Mouse (Mus musculus) cerebellum, postnatal 36 days (tissue): ENCODE data around the gene Cct5.

ENCODE experiments used
- DNase-seq, 2 experiments: peaks; one replicate each; pipeline ENCODE4 v3.0.0; 2021 to 2022; ENCODE audit warnings: mixed read lengths in 2 of 2

The Cct5 gene

GRCm38 (mm10) chr15:31563577-31564546 is 37.7 kb downstream of the Cct5 start:
- no peak for DNase-seq

GRCm38 (mm10) chr15:31562847-31563246 is 38.8 kb downstream of the Cct5 start:
- no peak for DNase-seq

GRCm38 (mm10) chr15:31561976-31562375 is 39.6 kb downstream of the Cct5 start:
- DNase-seq = no peak

- DNase-seq = no peak
Measured at GRCm38 (mm10) chr15:31561390-31561789, 40.2 kb downstream of the Cct5 start.

GRCm38 (mm10) chr15:31554855-31555254 is 46.7 kb downstream of the Cct5 start:
- DNase-seq = no peak

GRCm38 (mm10) chr15:31550381-31550780 is 51.2 kb downstream of the Cct5 start:
- DNase-seq = no peak

GRCm38 (mm10) chr15:31547421-31547820 is 54.2 kb downstream of the Cct5 start:
- DNase-seq = no peak

- no peak for DNase-seq
Measured at GRCm38 (mm10) chr15:31546291-31546690, 55.3 kb downstream of the Cct5 start.

GRCm38 (mm10) chr15:31545058-31545457 is 56.5 kb downstream of the Cct5 start:
- no peak for DNase-seq

GRCm38 (mm10) chr15:31543246-31543645 is 58.4 kb downstream of the Cct5 start:
- no peak for DNase-seq

- DNase-seq = no peak
Measured at GRCm38 (mm10) chr15:31542013-31542958, 59.3 kb downstream of the Cct5 start.
